8 mouse cellular contexts compared by ENCODE assay signal in the genomic region with DNA sequence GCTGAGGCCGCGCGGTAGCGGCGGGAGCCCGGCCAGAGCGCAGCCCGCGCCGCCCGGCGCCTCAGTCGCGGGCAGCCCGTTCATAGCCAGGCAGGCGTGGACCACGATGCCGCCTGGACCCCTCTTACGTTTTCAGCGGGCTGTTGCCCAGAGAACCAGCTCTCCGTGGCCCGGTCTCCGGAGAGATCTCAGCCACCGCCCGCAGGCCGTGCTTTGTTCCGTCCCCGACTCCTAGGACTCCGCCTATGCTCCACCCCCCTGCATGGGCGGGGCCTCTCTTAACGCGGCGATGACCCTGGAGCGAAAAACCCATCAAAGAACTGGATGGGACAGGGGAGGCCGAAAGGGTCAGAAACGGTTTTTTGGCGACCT. TPM values are rescaled to one million over a fixed set of nuclear protein-coding genes. Genes with fewer than 3 reads are reported as not detected.
DNase-seq lines count a peak whose midpoint lies in the region; ATAC-seq and TF ChIP-seq lines count a peak whose summit lies in the region.

Fam89b (minus strand) TSS at position 210 of the 372 bp plus-strand sequence.

- no peaks in the 10 kb centered on the region for H3K9me3 ChIP-seq in MEL (replicated peaks; ENCODE audit: insufficient read depth, low read length)
- no peaks in the 10 kb centered on the region for H3K9me3 ChIP-seq in forebrain, postnatal 0 days (ENCODE audit: low read length)
- no peaks in the 10 kb centered on the region for H3K9me3 ChIP-seq in lung, embryonic 16.5 days (ENCODE audit: control insufficient read depth, low read length)

- H3K9ac ChIP-seq in MEL (ENCODE audit: control insufficient read depth, low read depth, low read length, poor library complexity, severe bottlenecking): peak within 1 kb of the TSS; percentile 85
- H3K9ac ChIP-seq in forebrain, postnatal 0 days: peak within 1 kb of the TSS; percentile 99
- peak within 1 kb of the TSS; percentile 96 for H3K9ac ChIP-seq in lung, embryonic 16.5 days (ENCODE audit: low read length)

- H3K4me2 ChIP-seq in forebrain, postnatal 0 days (ENCODE audit: low read depth): peak within 1 kb of the TSS; percentile 99
- H3K4me2 ChIP-seq in lung, embryonic 16.5 days (ENCODE audit: low read depth, low read length): peak within 1 kb of the TSS; percentile 94

- peak within 1 kb of the TSS; percentile 95 for H3K27ac ChIP-seq in MEL (ENCODE audit: control insufficient read depth, low read depth, low read length)
- H3K27ac ChIP-seq in forebrain, postnatal 0 days (ENCODE audit: low read depth, low read length): peak within 1 kb of the TSS; percentile 96
- peak within 1 kb of the TSS; percentile 90 for H3K27ac ChIP-seq in lung, embryonic 16.5 days (ENCODE audit: low read length)

- peak within 1 kb of the TSS; percentile 68 to 74 for H3K4me3 ChIP-seq in MEL (ENCODE audit: control insufficient read depth in 1 of 2, insufficient read depth in 1 of 2, low read depth in 2 of 2, low read length in 2 of 2)
- peak within 1 kb of the TSS; percentile 97 for H3K4me3 ChIP-seq in forebrain, postnatal 0 days (ENCODE audit: low read depth, low read length)
- peak within 1 kb of the TSS; percentile 87 for H3K4me3 ChIP-seq in lung, embryonic 16.5 days (ENCODE audit: low read length)

- under 1% methylated on average over 37 of the region's 37 CpGs for WGBS in forebrain, postnatal 0 days
- under 1% methylated on average over 31 of the region's 37 CpGs for WGBS in lung, embryonic 16.5 days

- no peaks in the 10 kb centered on the region for H3K27me3 ChIP-seq in MEL (ENCODE audit: control insufficient read depth in 1 of 2, insufficient read depth in 2 of 2, low read length in 2 of 2)
- no peaks in the 10 kb centered on the region for H3K27me3 ChIP-seq in forebrain, postnatal 0 days (ENCODE audit: insufficient read depth, low read length)
- H3K27me3 ChIP-seq in lung, embryonic 16.5 days (ENCODE audit: control insufficient read depth, insufficient read depth, low read depth, low read length): no peaks in the 10 kb centered on the region

- peaks cover 0 to 20% of the 10 kb centered on the region in 2 experiments; a peak in 2 of 4 replicates for H3K36me3 ChIP-seq in MEL (ENCODE audit: control insufficient read depth in 1 of 2, insufficient read depth in 2 of 2, low read length in 2 of 2)
- peaks cover 9% of the 10 kb centered on the region for H3K36me3 ChIP-seq in forebrain, postnatal 0 days (ENCODE audit: insufficient read depth)
- H3K36me3 ChIP-seq in lung, embryonic 16.5 days (ENCODE audit: control insufficient read depth, insufficient read depth, low read length): no peaks in the 10 kb centered on the region

- TF ChIP-seq RAD21 in MEL (IDR thresholded peaks at IDR 0.05; ENCODE audit: low read depth, low read length): no peak

- TF ChIP-seq EP300 in MEL (IDR thresholded peaks at IDR 0.05; ENCODE audit: low read depth in 1 of 2, low read length in 2 of 2): no peak

- peaks cover 0 to 38% of the 10 kb centered on the region in 2 experiments; a peak in 3 of 4 replicates for H3K4me1 ChIP-seq in MEL (ENCODE audit: control insufficient read depth in 1 of 2, insufficient read depth in 2 of 2, low read length in 2 of 2)
- peaks cover 34% of the 10 kb centered on the region for H3K4me1 ChIP-seq in forebrain, postnatal 0 days (ENCODE audit: insufficient read depth)
- H3K4me1 ChIP-seq in lung, embryonic 16.5 days (replicated peaks; ENCODE audit: control insufficient read depth, insufficient read depth, low read length): peaks cover 51% of the 10 kb centered on the region

- ATAC-seq in forebrain, postnatal 0 days: peak; percentile 88
- peak; percentile 82 for ATAC-seq in lung, embryonic 16.5 days (ENCODE audit: low read depth)

- intact Hi-C loops in heart, postnatal 36 days (cut with DNase I): loop anchor here (5.0 kb wide), 1 partner anchor 92 kb away; the partner anchor contains the start of gene Rela

- peak; percentile 77 to 87; a peak in 3 of 4 replicates for TF ChIP-seq POLR2A in MEL (IDR thresholded peaks at IDR 0.05; ENCODE audit: control insufficient read depth in 1 of 2, insufficient read depth in 1 of 2, low read depth in 1 of 2, low read length in 2 of 2, poor library complexity in 1 of 2)

- no peak for TF ChIP-seq CTCF in MEL (IDR thresholded peaks at IDR 0.05 in 2 of 3, conservative IDR thresholded peaks at IDR 0.05 in 1 of 3; ENCODE audit: control insufficient read depth in 1 of 3, insufficient read depth in 1 of 3, low read depth in 2 of 3, low read length in 3 of 3, poor library complexity in 1 of 3, severe bottlenecking in 1 of 3)
- no peak for TF ChIP-seq CTCF in forebrain, postnatal 0 days (IDR thresholded peaks at IDR 0.05; ENCODE audit: low read depth)

- peak; percentile 89 for DNase-seq in MEL (ENCODE audit: low read depth, low spot score)
- peak; percentile 85 to 90 for DNase-seq in cerebellum, adult 18-20 months
- DNase-seq in forebrain, postnatal 0 days: peak; percentile 88
- DNase-seq in heart, postnatal 36 days: peak; percentile 91 to 92
- DNase-seq in layer of hippocampus, adult 8-10 months (ENCODE audit: low spot score in 2 of 2): peak in 1 of 2 experiments; percentile 76
- DNase-seq in ovary, postnatal 10 days (ENCODE audit: low spot score): peak; percentile 82
- DNase-seq in thymus, postnatal 0 days (ENCODE audit: low spot score): peak; percentile 79

- peaks cover 45% of the 10 kb centered on the region for H3K79me2 ChIP-seq in MEL (ENCODE audit: control insufficient read depth, insufficient read depth, low read length, poor library complexity)

TF ChIP-seq in MEL, 35 proteins besides CTCF, POLR2A, EP300 and RAD21 (continues in another document):
- no peak for TF ChIP-seq MAFK (IDR thresholded peaks at IDR 0.05; ENCODE audit: borderline replicate concordance, low read depth, low read length)
- TF ChIP-seq ZKSCAN1 (IDR thresholded peaks at IDR 0.05; ENCODE audit: low read depth, low read length): 0 out of 2 replicates have a peak, but pooled peaks have one; percentile 31
- TF ChIP-seq ELF1 (IDR thresholded peaks at IDR 0.05; ENCODE audit: low read depth, low read length): peak; percentile 62; the same call in 1 of the 2 replicates
- TF ChIP-seq TCF12 (IDR thresholded peaks at IDR 0.05; ENCODE audit: low read depth, low read length): peak; percentile 44; the same call in 1 of the 2 replicates
- peak; percentile 89 for TF ChIP-seq ZMIZ1 (IDR thresholded peaks at IDR 0.05; ENCODE audit: low read depth, low read length)
- TF ChIP-seq MAX (IDR thresholded peaks at IDR 0.05; ENCODE audit: low read length): peak; percentile 38; the same call in 1 of the 2 replicates
- TF ChIP-seq USF1 (IDR thresholded peaks at IDR 0.05; ENCODE audit: low read depth, low read length): no peak
- TF ChIP-seq GATA1 (IDR thresholded peaks at IDR 0.05; ENCODE audit: low read depth, low read length): no peak
- no peak for TF ChIP-seq MYB (IDR thresholded peaks at IDR 0.05; ENCODE audit: low read depth, low read length)
- TF ChIP-seq JUND (IDR thresholded peaks at IDR 0.05; ENCODE audit: low read depth, low read length): no peak
- TF ChIP-seq KAT2A (conservative IDR thresholded peaks at IDR 0.05; ENCODE audit: low read depth, low read length): no peak
- no peak for TF ChIP-seq ETS1 (IDR thresholded peaks at IDR 0.05; ENCODE audit: low read depth, low read length)
- peak; percentile 58 for TF ChIP-seq TBP (IDR thresholded peaks at IDR 0.05; ENCODE audit: low read depth, low read length)
- no peak for TF ChIP-seq MYC (IDR thresholded peaks at IDR 0.05; ENCODE audit: low read depth, low read length)
- no peak for TF ChIP-seq NRF1 (IDR thresholded peaks at IDR 0.05; ENCODE audit: insufficient read depth, low read depth, low read length, poor library complexity, severe bottlenecking)
- TF ChIP-seq POLR2AphosphoS5 (IDR thresholded peaks at IDR 0.05; ENCODE audit: borderline replicate concordance, low read depth, low read length): no peak
- peak; percentile 72 for TF ChIP-seq HCFC1 (IDR thresholded peaks at IDR 0.05; ENCODE audit: low read depth, low read length)
- TF ChIP-seq E2F4 (IDR thresholded peaks at IDR 0.05; ENCODE audit: borderline replicate concordance, low read depth, low read length): no peak
- TF ChIP-seq CHD2 (IDR thresholded peaks at IDR 0.05; ENCODE audit: low read length): no peak; the same call in 1 of the 2 replicates
- no peak for TF ChIP-seq UBTF (IDR thresholded peaks at IDR 0.05; ENCODE audit: borderline replicate concordance, insufficient read depth, low read depth, low read length)
- TF ChIP-seq ZC3H11A (IDR thresholded peaks at IDR 0.05; ENCODE audit: low read depth, low read length): no peak
- TF ChIP-seq ZNF384 (IDR thresholded peaks at IDR 0.05; ENCODE audit: low read depth, low read length): no peak
- no peak for TF ChIP-seq CHD1 (IDR thresholded peaks at IDR 0.05; ENCODE audit: low read depth, low read length)
- peak; percentile 71 for TF ChIP-seq MXI1 (IDR thresholded peaks at IDR 0.05; ENCODE audit: low read depth, low read length)
- TF ChIP-seq MEF2A (IDR thresholded peaks at IDR 0.05; ENCODE audit: extremely low read depth, insufficient replicate concordance, low read depth, low read length, poor library complexity, severe bottlenecking): no peak
- TF ChIP-seq RCOR1 (IDR thresholded peaks at IDR 0.05; ENCODE audit: low read depth, low read length): no peak
- TF ChIP-seq SMC3 (IDR thresholded peaks at IDR 0.05; ENCODE audit: low read depth, low read length): peak; percentile 17; the same call in 1 of the 2 replicates
- TF ChIP-seq MAZ (IDR thresholded peaks at IDR 0.05; ENCODE audit: low read depth, low read length): peak; percentile 64; the same call in 1 of the 2 replicates
- TF ChIP-seq SIN3A (IDR thresholded peaks at IDR 0.05; ENCODE audit: low read length): peak; percentile 97
- no peak for TF ChIP-seq BHLHE40 (IDR thresholded peaks at IDR 0.05; ENCODE audit: borderline replicate concordance, low read depth, low read length)
- TF ChIP-seq POLR2AphosphoS2 (IDR thresholded peaks at IDR 0.05; ENCODE audit: low read length): peak; percentile 99
- no peak for TF ChIP-seq TAL1 (IDR thresholded peaks at IDR 0.05; ENCODE audit: low read length)

RNA-seq across cellular contexts. Expression of gene Fam89b, which starts in this region (rescaled TPM):
- total RNA-seq in MEL (2012; rRNA removed): 29.6 and 35.9 TPM in 2 replicates
- polyA plus RNA-seq in MEL (2012; ENCODE audit: insufficient read depth in 1 of 2, insufficient read length in 2 of 2, low read depth in 1 of 2, low replicate concordance in 2 of 2, missing spikeins in 1 of 2): 10 to 100 TPM in 1 of 2 experiments, not detected in 1; 60.2 TPM
- total RNA-seq in forebrain, postnatal 0 days (2014; rRNA removed): 169 and 172 TPM in 2 replicates
- polyA plus RNA-seq in forebrain, postnatal 0 days (2015; fragmentation: Nextera tagmentation; extraction: Ambion mirVana): 165 and 200 TPM in 2 replicates
- total RNA-seq in heart, postnatal 36 days (2021): 10 to 100 TPM; 29.3 to 32.6 TPM
- total RNA-seq in layer of hippocampus, adult 8-10 months (2022): 10 to 100 TPM; 22.5 to 31.3 (median 27.4) TPM
- 89.1 and 92.9 TPM in 2 replicates for polyA plus RNA-seq in lung, embryonic 16.5 days (2015; fragmentation: Nextera tagmentation; extraction: Ambion mirVana)
- 91.8 and 92.5 TPM in 2 replicates for polyA plus RNA-seq in thymus, postnatal 0 days (2015; fragmentation: Nextera tagmentation; extraction: Ambion mirVana)
